Mouse (Mus musculus) bone marrow, adult 2 months (tissue): Measurements from ENCODE around the gene Vmn1r229. TPM values are rescaled to one million over a fixed set of nuclear protein-coding genes. Genes with fewer than 3 reads are reported as not detected.

ENCODE experiments used
- H3K27ac ChIP-seq: fragments of 200-500 bp; 2 replicates; pipeline ENCODE4 v1.5.1; 2012; ENCODE audit warnings: low read depth, mild to moderate bottlenecking, control low read depth, inconsistent platforms, low read length; ENCODE audit not compliant: control insufficient read depth, poor library complexity, insufficient read depth
- H3K4me1 ChIP-seq: fragments of 200-500 bp; 2 replicates; pipeline ENCODE4 v1.6.1; 2011; ENCODE audit warnings: low read length; ENCODE audit not compliant: control insufficient read depth, insufficient read depth
- H3K4me3 ChIP-seq: fragments of 200-500 bp; replicated peaks from 2 replicates; pipeline ENCODE3; 2011; ENCODE audit warnings: mild to moderate bottlenecking, low read depth, low read length, control low read depth; ENCODE audit not compliant: control insufficient read depth
- CTCF ChIP-seq: fragments of 200-500 bp; IDR thresholded peaks from 2 replicates; pipeline ENCODE4 v1.5.1; 2011; ENCODE audit warnings: low read length, control low read depth; ENCODE audit not compliant: control insufficient read depth, insufficient read depth
- POLR2A ChIP-seq: fragments of 200-500 bp; IDR thresholded peaks from 2 replicates; pipeline ENCODE4 v1.6.1; 2011; ENCODE audit warnings: low read depth, mild to moderate bottlenecking, control low read depth, low read length, borderline replicate concordance; ENCODE audit not compliant: control insufficient read depth
- WGBS: fragments of 180-500 bp; shearing (Covaris S2); methylation state at CpG from one replicate; pipeline ENCODE4 v1.1.7; 2018; 5-methylcytosine and 5-hydroxymethylcytosine counted together
- polyA plus RNA-seq: library from polyadenylated mRNA; stranded (reverse); fragments of >200 nt; gene quantifications from 2 replicates; pipeline ENCODE4 v1.2.4, GENCODE M21; 2011; ENCODE audit warnings: low replicate concordance; ENCODE audit not compliant: missing spikeins, insufficient read depth, insufficient read length

Gene Vmn1r229
- polyA plus RNA-seq, result 0.14 TPM in 1 of 2 replicates, not detected in the other

DNA sequence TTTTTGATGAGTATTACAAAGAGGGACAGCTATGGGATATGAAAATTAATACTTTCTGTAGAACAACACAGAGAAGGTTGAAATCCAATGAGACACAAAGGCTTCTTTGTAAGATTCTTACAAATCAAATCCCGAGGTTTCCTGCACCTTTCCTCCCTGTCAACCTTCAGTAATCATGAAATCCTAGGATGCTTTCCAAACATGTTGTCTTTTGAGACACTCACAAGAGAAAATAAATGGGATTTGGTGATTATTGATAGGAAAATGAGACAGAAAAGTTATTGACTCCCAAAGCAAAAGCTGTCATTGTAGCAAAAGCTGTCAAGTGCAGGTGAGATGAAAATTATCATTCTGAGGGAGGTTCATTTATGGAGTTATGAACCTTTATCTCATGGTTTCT is at the start of gene Vmn1r229:
Gene Vmn1r229, plus strand, starts transcription at position 301 of the 400 bp plus-strand sequence.
- WGBS, result 47% methylated on average over 1 of the region's 1 CpGs
- TF ChIP-seq POLR2A (no peak), CTCF (no peak)
- Histone ChIP-seq H3K4me3 (no peak within 1 kb of the TSS), H3K4me1 (no peaks in the 10 kb centered on the region), H3K27ac (no peak within 1 kb of the TSS)

DNA sequence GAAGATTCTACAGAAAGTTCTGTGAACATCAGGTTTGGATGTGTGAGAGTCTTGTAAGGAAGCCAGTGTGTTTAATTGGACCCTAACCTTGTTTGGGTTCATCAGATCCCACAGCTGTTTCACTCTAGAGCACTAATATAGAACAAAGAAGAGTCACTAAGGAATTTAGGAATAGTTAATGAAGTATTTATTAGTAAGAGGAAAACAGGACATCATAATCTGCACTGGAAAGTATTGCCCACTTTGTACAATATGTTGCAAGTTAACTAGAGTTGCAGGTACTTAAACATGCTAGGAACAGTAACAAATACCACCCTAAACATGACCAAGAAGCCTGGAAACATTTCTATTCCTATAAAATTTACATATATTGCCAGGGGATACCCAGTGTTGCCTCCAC is 25.3 kb upstream of the Vmn1r229 start, which contains the start of gene Vmn1r228:
Gene Vmn1r228, minus strand, starts transcription at position 101 of the 400 bp plus-strand sequence.
- H3K27ac ChIP-seq, result no peak within 1 kb of the TSS
- no peaks in the 10 kb centered on the region for H3K4me1 ChIP-seq
- no peak for TF ChIP-seq POLR2A
- TF ChIP-seq CTCF, result no peak
- no peak within 1 kb of the TSS for H3K4me3 ChIP-seq

DNA sequence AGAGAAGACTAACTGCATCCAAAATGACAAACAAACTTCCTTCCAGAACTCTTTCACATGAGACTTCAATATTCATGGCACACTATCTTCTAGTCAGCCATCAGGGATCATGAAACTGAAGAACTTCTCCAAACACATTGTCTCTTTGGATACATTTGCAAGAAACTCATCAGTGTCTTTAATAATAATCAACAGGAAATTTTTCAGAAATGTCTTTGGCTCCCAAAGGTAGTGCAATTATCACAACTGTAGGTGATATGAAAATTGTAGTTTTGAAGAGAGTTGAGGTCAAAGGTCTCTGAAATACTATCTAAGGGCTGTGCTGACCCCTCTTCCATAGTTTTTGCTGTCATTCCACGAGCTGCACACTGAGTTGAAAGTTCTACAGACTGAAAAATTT is 28.8 kb downstream of the Vmn1r229 start, which contains the start of gene Vmn1r230:
Gene Vmn1r230, plus strand, starts transcription at position 301 of the 400 bp plus-strand sequence.
- H3K4me1 ChIP-seq, result no peaks in the 10 kb centered on the region
- TF ChIP-seq CTCF, result no peak
- no peak for TF ChIP-seq POLR2A
- no peak within 1 kb of the TSS for H3K4me3 ChIP-seq
- WGBS, result 2% methylated on average over 1 of the region's 1 CpGs
- H3K27ac ChIP-seq, result no peak within 1 kb of the TSS

Other genes starting within 250 kb of the Vmn1r229 start
- gene Vmn2r109, start 246.8 kb upstream of the Vmn1r229 start, polyA plus RNA-seq, result not detected in 2 replicates
- gene Vmn2r110, start 215.1 kb upstream of the Vmn1r229 start, polyA plus RNA-seq, result 0.11 TPM in 1 of 2 replicates, not detected in the other
- not detected in 2 replicates for gene Fpr-rs3, start 186.7 kb upstream of the Vmn1r229 start, polyA plus RNA-seq
- not detected in 2 replicates for gene Vmn1r226, start 128.7 kb upstream of the Vmn1r229 start, polyA plus RNA-seq
- not detected in 2 replicates for gene Vmn1r227, start 81.7 kb upstream of the Vmn1r229 start, polyA plus RNA-seq
- not detected in 2 replicates for gene Vmn1r228, start 25.4 kb upstream of the Vmn1r229 start, polyA plus RNA-seq
- gene Vmn1r230, start 28.9 kb downstream of the Vmn1r229 start, polyA plus RNA-seq, result not detected in 2 replicates
- gene Vmn1r231, start 93.5 kb downstream of the Vmn1r229 start, polyA plus RNA-seq, result not detected in 2 replicates
- gene Vmn1r232, start 108.2 kb downstream of the Vmn1r229 start, polyA plus RNA-seq, result not detected in 2 replicates
- 52.6 and 84.2 TPM in 2 replicates for gene Ppp2r1a, start 133.8 kb downstream of the Vmn1r229 start, polyA plus RNA-seq
- gene Vmn1r233, start 184.9 kb downstream of the Vmn1r229 start, polyA plus RNA-seq, result not detected in 2 replicates
- gene Zfp160, start 197.3 kb downstream of the Vmn1r229 start, polyA plus RNA-seq, result 6.8 and 7.1 TPM in 2 replicates